Mouse (Mus musculus) thymus, postnatal 25 days (tissue): Measurements from ENCODE around the gene Pfkfb3.

ENCODE experiments used
- DNase-seq: peaks from one replicate; pipeline ENCODE4 v3.0.0; 2022

Gene Pfkfb3

GRCm38 (mm10) chr2:11553471-11554400 lies at the start of gene Pfkfb3:
Pfkfb3 (minus strand) TSS chr2:11554077.
- peak; percentile 83 for DNase-seq

- DNase-seq = peak; percentile 98
Observed at GRCm38 (mm10) chr2:11602506-11603489, 48.9 kb upstream of the Pfkfb3 start.

GRCm38 (mm10) chr2:11601795-11602194 lies 47.9 kb upstream of the Pfkfb3 start:
- DNase-seq = no peak

- no peak for DNase-seq
Observed at GRCm38 (mm10) chr2:11597906-11598305, 44.0 kb upstream of the Pfkfb3 start.

GRCm38 (mm10) chr2:11596690-11597089 lies 42.8 kb upstream of the Pfkfb3 start:
- DNase-seq = no peak

GRCm38 (mm10) chr2:11587996-11588395 lies 34.1 kb upstream of the Pfkfb3 start:
- no peak for DNase-seq

- DNase-seq = no peak
Observed at GRCm38 (mm10) chr2:11579399-11579798, 25.5 kb upstream of the Pfkfb3 start.

- no peak for DNase-seq
Observed at GRCm38 (mm10) chr2:11578187-11578586, 24.3 kb upstream of the Pfkfb3 start.

GRCm38 (mm10) chr2:11573684-11574083 lies 19.8 kb upstream of the Pfkfb3 start:
- no peak for DNase-seq

GRCm38 (mm10) chr2:11571004-11571535 lies 17.2 kb upstream of the Pfkfb3 start:
- no peak for DNase-seq

GRCm38 (mm10) chr2:11568471-11568870 lies 14.6 kb upstream of the Pfkfb3 start:
- DNase-seq = no peak

GRCm38 (mm10) chr2:11567781-11568362 lies 14.0 kb upstream of the Pfkfb3 start:
- peak; percentile 76 for DNase-seq

GRCm38 (mm10) chr2:11566898-11567297 lies 13.0 kb upstream of the Pfkfb3 start:
- DNase-seq = no peak

GRCm38 (mm10) chr2:11566241-11566640 lies 12.4 kb upstream of the Pfkfb3 start:
- no peak for DNase-seq

GRCm38 (mm10) chr2:11564768-11565167 lies 10.9 kb upstream of the Pfkfb3 start:
- no peak for DNase-seq

- no peak for DNase-seq
Observed at GRCm38 (mm10) chr2:11563256-11563655, 9.4 kb upstream of the Pfkfb3 start.

GRCm38 (mm10) chr2:11558654-11559053 lies 4.8 kb upstream of the Pfkfb3 start:
- DNase-seq = no peak

GRCm38 (mm10) chr2:11557244-11557643 lies 3.4 kb upstream of the Pfkfb3 start:
- no peak for DNase-seq

- DNase-seq = no peak
Observed at GRCm38 (mm10) chr2:11555316-11555715, 1.4 kb upstream of the Pfkfb3 start.

- DNase-seq = peak; percentile 55
Observed at GRCm38 (mm10) chr2:11552966-11553451, 868 bp downstream of the Pfkfb3 start.

- peak; percentile 54 for DNase-seq
Observed at GRCm38 (mm10) chr2:11552297-11552821, 1.5 kb downstream of the Pfkfb3 start.

- DNase-seq = no peak
Observed at GRCm38 (mm10) chr2:11551726-11552125, 2.2 kb downstream of the Pfkfb3 start.
